Mouse (Mus musculus) kidney, adult 2 months (tissue): ENCODE data around the gene S1pr5. TPM values are rescaled to one million over a fixed set of nuclear protein-coding genes. Genes with fewer than 3 reads are reported as not detected.
A peak's percentile ranks its signal among the peaks of the same experiment; 100 is the strongest.

ENCODE experiments used
- DNase-seq: peaks from one replicate; pipeline ENCODE4 v3.0.0; 2021
- H3K27ac ChIP-seq: fragments of 200-500 bp; 2 replicates; pipeline ENCODE4 v1.5.1; 2012; ENCODE audit warnings: low read depth, low read length, control low read depth, inconsistent platforms; ENCODE audit not compliant: insufficient read depth
- H3K27me3 ChIP-seq: fragments of 200-500 bp; replicated peaks from 2 replicates; pipeline ENCODE4 v1.6.1; 2012; ENCODE audit warnings: mild to moderate bottlenecking, moderate library complexity, low read length, inconsistent platforms; ENCODE audit not compliant: control insufficient read depth, insufficient read depth
- H3K36me3 ChIP-seq: fragments of 200-500 bp; 2 replicates; pipeline ENCODE4 v1.6.1; 2012; ENCODE audit warnings: mild to moderate bottlenecking, moderate library complexity, low read length, inconsistent platforms; ENCODE audit not compliant: control insufficient read depth, insufficient read depth
- H3K4me1 ChIP-seq: fragments of 200-500 bp; 2 replicates; pipeline ENCODE4 v1.6.1; 2011; ENCODE audit warnings: low read length; ENCODE audit not compliant: control insufficient read depth, insufficient read depth
- H3K4me3 ChIP-seq: fragments of 200-500 bp; 2 replicates; pipeline ENCODE4 v1.5.1; 2011; ENCODE audit warnings: mild to moderate bottlenecking, low read depth, low read length, control low read depth; ENCODE audit not compliant: insufficient read depth
- CTCF ChIP-seq: fragments of 200-500 bp; conservative IDR thresholded peaks from 2 replicates; pipeline ENCODE4 v1.5.1; 2011; ENCODE audit warnings: low read depth, mild to moderate bottlenecking, control low read depth, low read length, moderate library complexity, mixed read lengths; ENCODE audit not compliant: insufficient read depth, insufficient read length
- POLR2A ChIP-seq: fragments of 200-500 bp; IDR thresholded peaks from one replicate; pipeline ENCODE4 v1.6.1; 2011; ENCODE audit warnings: low read depth, low read length, control low read depth
- WGBS: fragments of 180-500 bp; shearing (Covaris S2); methylation state at CpG from one replicate; pipeline ENCODE4 v1.1.7; 2018; 5-methylcytosine and 5-hydroxymethylcytosine counted together
- polyA plus RNA-seq: library from polyadenylated mRNA; depleted of rRNA; stranded (reverse); fragments of >200 nt; gene quantifications from 2 replicates; pipeline ENCODE4 v1.2.3, GENCODE M21; 2012

The S1pr5 gene
- polyA plus RNA-seq, 1 experiment: 0.39 TPM

DNA sequence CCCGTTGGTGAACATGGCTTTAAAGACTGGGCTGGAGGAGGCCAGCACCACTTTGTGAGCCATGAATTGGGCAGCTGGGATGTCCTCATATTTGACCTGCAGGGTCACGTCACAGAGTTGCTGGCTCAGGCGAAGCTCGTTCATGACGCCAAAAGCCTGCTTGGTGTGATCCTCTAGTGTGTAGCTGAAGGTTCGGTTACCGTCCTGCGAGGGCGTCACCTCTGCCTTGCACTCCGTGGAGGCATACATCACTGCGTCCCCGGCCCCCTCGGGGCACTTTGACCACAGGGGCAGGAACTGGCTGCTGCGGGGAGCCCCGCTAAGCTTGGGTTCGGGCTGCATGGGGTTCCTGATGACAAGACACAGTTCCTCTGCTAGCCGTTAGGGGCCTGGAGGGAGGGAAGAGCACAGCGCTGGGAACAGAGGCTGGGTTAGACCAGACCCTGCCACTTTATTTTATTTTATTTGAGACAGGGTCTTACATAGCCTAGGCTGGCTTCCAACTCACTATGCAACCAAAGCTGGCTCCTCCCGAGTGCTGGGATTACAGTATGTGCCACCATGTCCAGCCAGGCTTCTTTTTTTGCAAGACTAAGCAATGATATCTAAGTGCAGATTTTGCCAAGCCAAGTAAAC lies 10.8 kb downstream of the S1pr5 start:
- TF ChIP-seq CTCF: peak; percentile 26; the same call in 1 of the 2 replicates
- TF ChIP-seq POLR2A: no peak

DNA sequence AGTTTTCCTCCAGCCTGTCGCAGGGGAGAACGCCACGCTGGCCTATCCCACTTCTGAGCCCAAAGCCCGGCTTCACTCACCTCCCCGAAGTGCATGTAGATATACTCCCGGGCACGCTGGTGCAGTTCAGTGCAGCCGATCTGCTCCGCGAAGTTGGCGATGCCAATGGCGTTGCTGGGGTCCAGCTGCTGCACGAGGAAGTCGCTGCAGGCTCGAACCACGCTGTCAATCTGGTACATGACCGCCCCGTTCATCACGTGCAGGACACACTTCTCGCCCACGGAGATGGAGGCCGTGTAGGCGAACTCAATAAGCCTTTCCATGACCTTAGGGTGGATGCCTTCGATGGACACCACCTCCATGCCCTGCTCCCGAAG lies 11.3 kb downstream of the S1pr5 start:
- no peak for DNase-seq
- peak overlapping the region; percentile 91; the same call in 1 of the 2 replicates for H3K4me3 ChIP-seq
- H3K27me3 ChIP-seq: no peaks in the 10 kb centered on the region
- peaks cover 18% of the 10 kb centered on the region for H3K4me1 ChIP-seq
- 62% methylated on average over 25 of the region's 25 CpGs for WGBS
- TF ChIP-seq POLR2A (no peak), CTCF (no peak)
- no peaks in the 10 kb centered on the region; the same call in 1 of the 2 replicates for H3K36me3 ChIP-seq
- no peak overlapping the region for H3K27ac ChIP-seq

More for the DNA sequence above, 10.8 kb downstream of the S1pr5 start:
- Histone ChIP-seq H3K4me3 (peak overlapping the region; percentile 91), H3K27ac (peak overlapping the region; percentile 93), H3K27me3 (no peaks in the 10 kb centered on the region), H3K4me1 (peaks cover 18% of the 10 kb centered on the region), H3K36me3 (no peaks in the 10 kb centered on the region; the same call in 1 of the 2 replicates)
- peak; percentile 28 for DNase-seq
- WGBS: 9% methylated on average over 19 of the region's 19 CpGs

- H3K27me3 ChIP-seq: no peaks in the 10 kb centered on the region
- H3K4me1 ChIP-seq: peaks cover 18% of the 10 kb centered on the region
- peak overlapping the region; percentile 29; the same call in 1 of the 2 replicates for H3K27ac ChIP-seq
- no peaks in the 10 kb centered on the region; the same call in 1 of the 2 replicates for H3K36me3 ChIP-seq
- TF ChIP-seq POLR2A: no peak
- TF ChIP-seq CTCF: no peak
- no peak overlapping the region for H3K4me3 ChIP-seq
- 65% methylated on average over 4 of the region's 4 CpGs for WGBS
- peak; percentile 52 for DNase-seq
These were observed 12.9 kb downstream of the S1pr5 start for GRCm38 (mm10) chr9:21235341-21235740.

DNA sequence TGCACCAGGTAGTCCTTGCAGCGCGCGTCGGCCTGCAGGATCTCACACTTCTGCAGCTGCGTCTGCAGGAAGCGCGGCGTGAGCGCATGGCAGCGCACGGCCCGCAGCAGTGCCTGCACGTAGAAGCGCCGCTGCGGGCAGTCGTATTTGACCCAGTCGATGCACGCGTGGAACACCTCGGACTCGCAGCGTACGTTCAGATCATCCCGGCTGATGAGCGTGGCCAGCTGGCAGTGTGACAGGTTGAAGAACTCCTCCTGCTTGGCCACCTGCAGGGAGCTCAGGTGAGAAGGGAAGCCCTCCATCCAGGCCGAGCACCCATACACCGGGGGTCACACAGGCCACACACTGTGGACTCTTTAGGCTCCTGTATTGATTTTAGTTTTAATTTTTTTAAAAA lies 14.4 kb downstream of the S1pr5 start:
- H3K36me3 ChIP-seq: no peaks in the 10 kb centered on the region; the same call in 1 of the 2 replicates
- no peak overlapping the region for H3K27ac ChIP-seq
- no peak for TF ChIP-seq CTCF
- no peak for TF ChIP-seq POLR2A
- DNase-seq: no peak
- 91% methylated on average over 28 of the region's 28 CpGs for WGBS
- peaks cover 14% of the 10 kb centered on the region for H3K4me1 ChIP-seq
- H3K27me3 ChIP-seq: no peaks in the 10 kb centered on the region
- no peak overlapping the region for H3K4me3 ChIP-seq

DNA sequence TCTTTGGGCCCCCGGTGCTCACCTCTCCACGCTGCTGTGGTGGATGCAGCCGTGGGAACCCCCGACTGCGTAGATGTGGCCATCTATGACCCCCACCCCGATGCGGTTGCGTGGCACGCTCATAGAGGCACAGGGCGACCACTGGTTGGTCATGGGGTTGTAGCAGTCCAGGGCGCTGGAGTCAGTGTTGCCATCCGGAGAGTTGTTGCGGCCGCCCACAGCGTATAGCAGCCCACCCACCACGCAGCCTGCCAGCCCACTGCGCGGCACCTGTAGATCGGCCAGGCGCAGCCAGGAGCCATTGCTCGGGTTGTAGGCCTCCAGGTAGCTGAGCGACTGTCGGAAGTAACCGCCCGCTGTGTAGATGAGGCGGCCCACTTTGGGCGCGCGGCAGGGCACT lies 14.9 kb downstream of the S1pr5 start:
- no peak for DNase-seq
- WGBS: 95% methylated on average over 29 of the region's 29 CpGs
- Histone ChIP-seq H3K36me3 (no peaks in the 10 kb centered on the region; the same call in 1 of the 2 replicates), H3K27ac (no peak overlapping the region), H3K4me3 (no peak overlapping the region), H3K4me1 (peaks cover 14% of the 10 kb centered on the region), H3K27me3 (no peaks in the 10 kb centered on the region)
- TF ChIP-seq CTCF: no peak
- TF ChIP-seq POLR2A: no peak

- H3K4me1 ChIP-seq: peaks cover 11% of the 10 kb centered on the region
- no peak overlapping the region for H3K27ac ChIP-seq
- no peaks in the 10 kb centered on the region; the same call in 1 of the 2 replicates for H3K36me3 ChIP-seq
- no peak for TF ChIP-seq CTCF
- TF ChIP-seq POLR2A: no peak
- 91% methylated on average over 5 of the region's 5 CpGs for WGBS
- no peak overlapping the region for H3K4me3 ChIP-seq
- H3K27me3 ChIP-seq: no peaks in the 10 kb centered on the region
- no peak for DNase-seq
These were observed 15.4 kb downstream of the S1pr5 start for GRCm38 (mm10) chr9:21232867-21233266.

GRCm38 (mm10) chr9:21231551-21231950 lies 16.7 kb downstream of the S1pr5 start:
- TF ChIP-seq POLR2A (no peak), CTCF (no peak)
- WGBS: 76% methylated on average over 23 of the region's 23 CpGs
- no peak for DNase-seq
- H3K4me1 ChIP-seq: no peaks in the 10 kb centered on the region; the same call in 1 of the 2 replicates
- no peaks in the 10 kb centered on the region for H3K27me3 ChIP-seq
- no peak overlapping the region for H3K4me3 ChIP-seq
- H3K27ac ChIP-seq: no peak overlapping the region
- H3K36me3 ChIP-seq: no peaks in the 10 kb centered on the region; the same call in 1 of the 2 replicates

GRCm38 (mm10) chr9:21227342-21227741 lies 20.9 kb downstream of the S1pr5 start:
- TF ChIP-seq CTCF (no peak), POLR2A (no peak)
- no peak overlapping the region for H3K27ac ChIP-seq
- H3K36me3 ChIP-seq: no peaks in the 10 kb centered on the region
- WGBS: 22% methylated on average over 16 of the region's 16 CpGs
- H3K4me1 ChIP-seq: no peaks in the 10 kb centered on the region; the same call in 1 of the 2 replicates
- H3K27me3 ChIP-seq: no peaks in the 10 kb centered on the region
- peak; percentile 29 for DNase-seq
- H3K4me3 ChIP-seq: no peak overlapping the region
